In the genomic region with DNA sequence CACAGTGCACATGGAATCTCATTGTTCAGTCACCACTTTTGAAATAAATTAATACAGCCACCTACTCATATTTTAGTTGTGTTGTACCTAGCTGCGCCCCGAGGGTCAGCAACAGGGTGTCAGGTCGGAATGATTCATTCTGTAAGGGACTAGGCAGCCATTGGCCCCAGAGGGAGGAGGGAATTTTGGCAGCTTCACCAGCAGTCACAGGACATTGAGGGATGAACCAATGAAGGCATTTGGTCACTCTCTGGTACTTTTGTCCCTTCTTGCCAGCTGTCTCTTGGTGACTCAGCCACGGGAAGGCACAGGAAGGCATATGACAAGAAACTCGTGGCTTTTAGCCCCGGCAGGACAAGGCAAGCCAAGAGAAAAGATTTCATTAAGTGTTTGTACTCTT, we compare ENCODE assay signal across 8 mouse cellular contexts. TPM values are rescaled to one million over a fixed set of nuclear protein-coding genes. Genes with fewer than 3 reads are reported as not detected.
DNase-seq lines count a peak whose midpoint lies in the region; ATAC-seq and TF ChIP-seq lines count a peak whose summit lies in the region.

No protein-coding gene starts in this region.

- peak; percentile 60 for DNase-seq in cerebellum, adult 11-12 months
- DNase-seq in cerebellum, postnatal 14 days = no peak
- peak; percentile 43 for DNase-seq in lung, postnatal 0 days (ENCODE audit: low spot score)
- DNase-seq in lung, postnatal 36 days = no peak
- DNase-seq in hindbrain, embryonic 11.5 days (ENCODE audit: low spot score) = no peak
- no peak for DNase-seq in spleen, adult 12 weeks (ENCODE audit: low spot score)
- DNase-seq in cerebellum, postnatal 36 days = no peak

- TF ChIP-seq POLR2A in myocyte (IDR thresholded peaks at IDR 0.05; ENCODE audit: insufficient read length, low read depth) = no peak

- H3K9me3 ChIP-seq in lung, postnatal 0 days (ENCODE audit: low read length) = no peaks in the 10 kb centered on the region
- H3K9me3 ChIP-seq in hindbrain, embryonic 11.5 days (ENCODE audit: control insufficient read depth, low read length) = no peaks in the 10 kb centered on the region

- no peak overlapping the region for H3K4me2 ChIP-seq in lung, postnatal 0 days (replicated peaks; ENCODE audit: low read depth, low read length)
- no peak overlapping the region for H3K4me2 ChIP-seq in hindbrain, embryonic 11.5 days (replicated peaks; ENCODE audit: low read depth, low read length)
- peak overlapping the region; percentile 35 for H3K4me2 ChIP-seq in myocyte (ENCODE audit: low read depth)

- peaks cover 14% of the 10 kb centered on the region; the same call in 1 of the 2 replicates for H3K36me3 ChIP-seq in lung, postnatal 0 days (ENCODE audit: insufficient read depth, low read length)
- peaks cover 15% of the 10 kb centered on the region for H3K36me3 ChIP-seq in hindbrain, embryonic 11.5 days (ENCODE audit: control insufficient read depth, insufficient read depth, low read length)
- H3K36me3 ChIP-seq in myocyte (ENCODE audit: control insufficient read depth, insufficient read depth) = peaks cover 31% of the 10 kb centered on the region

- peaks cover 12% of the 10 kb centered on the region; the same call in 1 of the 2 replicates for H3K4me1 ChIP-seq in lung, postnatal 0 days (ENCODE audit: insufficient read depth, low read depth, low read length)
- peaks cover 4% of the 10 kb centered on the region; the same call in 1 of the 2 replicates for H3K4me1 ChIP-seq in hindbrain, embryonic 11.5 days (replicated peaks; ENCODE audit: control insufficient read depth, insufficient read depth, low read length)

- peak overlapping the region; percentile 96 for H3K27ac ChIP-seq in lung, postnatal 0 days (ENCODE audit: low read length)
- peak overlapping the region; percentile 79; the same call in 1 of the 2 replicates for H3K27ac ChIP-seq in hindbrain, embryonic 11.5 days (ENCODE audit: low read depth, low read length)

- ATAC-seq in lung, postnatal 0 days = no peak
- no peak for ATAC-seq in hindbrain, embryonic 11.5 days (ENCODE audit: low FRiP score)

- no peak for TF ChIP-seq CTCF in lung, postnatal 0 days (IDR thresholded peaks at IDR 0.05)

- no peak overlapping the region for H3K9ac ChIP-seq in lung, postnatal 0 days (replicated peaks; ENCODE audit: low read depth)
- no peak overlapping the region for H3K9ac ChIP-seq in hindbrain, embryonic 11.5 days (ENCODE audit: low read depth, low read length)

- no peaks in the 10 kb centered on the region for H3K27me3 ChIP-seq in lung, postnatal 0 days (replicated peaks; ENCODE audit: insufficient read depth, low read length)
- no peaks in the 10 kb centered on the region for H3K27me3 ChIP-seq in hindbrain, embryonic 11.5 days (ENCODE audit: control insufficient read depth, insufficient read depth, low read length)
- no peaks in the 10 kb centered on the region for H3K27me3 ChIP-seq in myocyte (ENCODE audit: control insufficient read depth, insufficient read depth, insufficient read length)

- H3ac ChIP-seq in myocyte (ENCODE audit: control insufficient read depth, insufficient read length) = no peak overlapping the region

- H3K4me3 ChIP-seq in lung, postnatal 0 days (ENCODE audit: low read depth, low read length) = no peak overlapping the region
- H3K4me3 ChIP-seq in hindbrain, embryonic 11.5 days (ENCODE audit: low read depth, low read length) = no peak overlapping the region
- no peak overlapping the region for H3K4me3 ChIP-seq in myocyte

- H3K79me2 ChIP-seq in myocyte (ENCODE audit: control insufficient read depth, insufficient read depth) = peaks cover 27% of the 10 kb centered on the region

- 69% methylated on average over 6 of the region's 6 CpGs for WGBS in lung, postnatal 0 days
- WGBS in hindbrain, embryonic 11.5 days = 92% methylated on average over 6 of the region's 6 CpGs

- no peak for TF ChIP-seq EP300 in lung, postnatal 0 days (IDR thresholded peaks at IDR 0.05)

TF ChIP-seq in myocyte, 11 proteins besides CTCF, POLR2A, EP300 and RAD21:
- peak; percentile 59 for TF ChIP-seq POLR2AphosphoS2 (IDR thresholded peaks at IDR 0.05; ENCODE audit: insufficient read length, low read depth)
- TF ChIP-seq TCF12 (IDR thresholded peaks at IDR 0.05; ENCODE audit: insufficient read depth, poor library complexity, severe bottlenecking) = no peak
- no peak for TF ChIP-seq TCF3 (IDR thresholded peaks at IDR 0.05; ENCODE audit: insufficient read length, low read depth)
- no peak for TF ChIP-seq CEBPB (IDR thresholded peaks at IDR 0.05; ENCODE audit: insufficient read depth, poor library complexity, severe bottlenecking)
- no peak for TF ChIP-seq SRF (IDR thresholded peaks at IDR 0.05; ENCODE audit: control insufficient read depth, insufficient read length, low read depth)
- no peak for TF ChIP-seq REST (IDR thresholded peaks at IDR 0.05; ENCODE audit: insufficient read depth, insufficient read length)
- peak in 2 of 3 experiments; percentile 62 to 76 for TF ChIP-seq MYOG (IDR thresholded peaks at IDR 0.05; ENCODE audit: control insufficient read depth in 1 of 3, insufficient read depth in 1 of 3, insufficient read length in 2 of 3, low read depth in 2 of 3)
- no peak for TF ChIP-seq E2F4 (IDR thresholded peaks at IDR 0.05; ENCODE audit: insufficient read depth)
- peak in 2 of 3 experiments; percentile 60 for TF ChIP-seq MYOD1 (IDR thresholded peaks at IDR 0.05; ENCODE audit: control insufficient read depth in 1 of 3, insufficient read length in 2 of 3, low read depth in 2 of 3)
- TF ChIP-seq MAX (IDR thresholded peaks at IDR 0.05; ENCODE audit: low read depth) = no peak
- TF ChIP-seq USF1 (IDR thresholded peaks at IDR 0.05; ENCODE audit: low read depth) = no peak
TF ChIP-seq in myocyte: peak in this region for 3.

RNA-seq across cellular contexts. Expression of a gene that starts 1.4 kb away (rescaled TPM):
- 57.3 and 61.3 TPM in 2 replicates for polyA plus RNA-seq in lung, postnatal 0 days (2015; fragmentation: Nextera tagmentation; extraction: Ambion mirVana)
- polyA plus RNA-seq in hindbrain, embryonic 11.5 days (2014; fragmentation: Nextera tagmentation; extraction: Ambion mirVana) = 28.0 and 45.3 TPM in 2 replicates
- polyA plus RNA-seq in myocyte (2012; fragmentation: generic; extraction: Trizol) = 39.1 TPM

RNA-seq across cellular contexts. Expression of a gene that starts 2.2 kb away (rescaled TPM):
- polyA plus RNA-seq in lung, postnatal 0 days (2015; fragmentation: Nextera tagmentation; extraction: Ambion mirVana) = 41.9 and 43.6 TPM in 2 replicates
- 8.2 and 8.7 TPM in 2 replicates for polyA plus RNA-seq in hindbrain, embryonic 11.5 days (2014; fragmentation: Nextera tagmentation; extraction: Ambion mirVana)
- 0.96 TPM for polyA plus RNA-seq in myocyte (2012; fragmentation: generic; extraction: Trizol)

RNA-seq across cellular contexts. Expression of a gene that starts 8.4 kb away (rescaled TPM):
- polyA plus RNA-seq in lung, postnatal 0 days (2015; fragmentation: Nextera tagmentation; extraction: Ambion mirVana) = 283 and 286 TPM in 2 replicates
- polyA plus RNA-seq in hindbrain, embryonic 11.5 days (2014; fragmentation: Nextera tagmentation; extraction: Ambion mirVana) = 891 and 905 TPM in 2 replicates
- polyA plus RNA-seq in myocyte (2012; fragmentation: generic; extraction: Trizol) = 553 TPM

RNA-seq across cellular contexts. Expression of a gene that starts 8.7 kb away (rescaled TPM):
- polyA plus RNA-seq in lung, postnatal 0 days (2015; fragmentation: Nextera tagmentation; extraction: Ambion mirVana) = 0.14 and 0.17 TPM in 2 replicates
- polyA plus RNA-seq in hindbrain, embryonic 11.5 days (2014; fragmentation: Nextera tagmentation; extraction: Ambion mirVana) = not detected in 2 replicates
- polyA plus RNA-seq in myocyte (2012; fragmentation: generic; extraction: Trizol) = 0.07 TPM

RNA-seq across cellular contexts. Expression of a gene that starts 18.1 kb away (rescaled TPM):
- 36.0 and 37.8 TPM in 2 replicates for polyA plus RNA-seq in lung, postnatal 0 days (2015; fragmentation: Nextera tagmentation; extraction: Ambion mirVana)
- 85.8 and 101 TPM in 2 replicates for polyA plus RNA-seq in hindbrain, embryonic 11.5 days (2014; fragmentation: Nextera tagmentation; extraction: Ambion mirVana)
- 70.5 TPM for polyA plus RNA-seq in myocyte (2012; fragmentation: generic; extraction: Trizol)

Comparison
In these comparisons a context has a peak if more than half of its experiments do, and no peak if none do; other contexts are left out.
1. DNase-seq: peak in cerebellum, adult 11-12 months (single experiment) and lung, postnatal 0 days (single experiment); none in cerebellum, postnatal 14 days (0 of 2), lung, postnatal 36 days (single experiment), hindbrain, embryonic 11.5 days (single experiment), spleen, adult 12 weeks (single experiment) and cerebellum, postnatal 36 days (0 of 2).